Mouse (Mus musculus) skeletal muscle tissue, adult 2 months (tissue): ENCODE measurements around the gene Txndc11.

ENCODE experiments used
- DNase-seq: peaks from one replicate; pipeline ENCODE4 v3.0.0-alpha.2; 2012; ENCODE audit warnings: low read depth, low spot score

Gene Txndc11

DNA sequence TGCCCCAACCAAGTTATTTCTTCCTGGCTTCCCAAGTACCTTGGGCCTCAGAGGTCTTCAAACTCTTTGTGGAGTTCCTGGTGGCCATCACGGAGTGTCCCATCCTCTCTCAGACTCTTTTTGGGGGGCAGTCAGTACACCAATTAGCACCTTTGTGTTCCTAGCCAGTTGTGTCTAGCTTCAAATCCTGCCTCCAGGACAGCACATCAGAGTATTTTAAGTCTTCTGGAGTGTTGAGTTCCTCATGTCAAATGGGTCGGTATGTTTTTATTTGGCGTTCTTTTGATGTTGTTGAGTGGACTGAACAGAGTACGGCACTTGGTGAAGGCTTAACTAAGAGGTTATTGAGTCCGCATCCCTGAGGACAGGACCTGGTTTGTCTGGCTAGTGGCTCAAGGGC is 69.0 kb downstream of the Txndc11 start:
- no peak for DNase-seq

DNA sequence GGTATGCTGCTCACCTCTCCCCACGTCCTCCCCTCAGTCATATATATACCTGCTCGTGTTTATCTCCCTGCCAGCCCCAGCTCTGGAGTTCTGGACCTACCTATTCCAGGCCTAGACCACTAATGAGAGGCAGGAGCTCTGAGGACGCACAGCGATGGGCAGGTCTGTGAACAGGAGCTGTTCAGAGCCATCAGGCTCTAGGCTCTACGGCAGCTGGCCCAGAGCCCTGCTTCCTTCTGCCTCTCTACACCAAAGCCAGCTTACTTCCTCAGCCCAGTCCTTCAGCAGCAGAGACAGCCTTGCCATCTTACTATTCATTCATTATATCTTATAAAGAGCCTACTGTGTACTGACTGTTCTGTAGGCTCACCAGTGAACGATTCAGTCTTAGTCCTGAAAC is 69.7 kb downstream of the Txndc11 start:
- DNase-seq: no peak

DNA sequence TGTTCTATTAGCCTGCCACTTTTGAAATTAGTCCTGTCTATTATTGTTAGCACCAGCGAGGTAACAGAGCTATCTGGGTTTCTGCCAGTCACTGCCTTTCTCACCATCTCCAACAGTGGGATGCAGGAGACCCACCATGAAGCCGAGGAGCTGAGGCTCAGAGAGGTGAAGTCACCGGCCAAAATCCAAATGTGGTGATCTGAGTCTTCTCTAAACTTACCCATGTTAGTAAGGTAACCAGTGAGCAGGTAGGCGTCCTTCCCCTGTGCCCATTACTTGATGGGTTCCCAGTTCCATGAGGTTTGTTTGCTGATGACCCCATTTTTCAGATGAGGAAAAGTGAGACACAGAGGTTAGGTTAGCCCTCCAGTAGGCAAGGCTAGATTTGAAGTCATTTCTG is 70.1 kb downstream of the Txndc11 start:
- no peak for DNase-seq

DNA sequence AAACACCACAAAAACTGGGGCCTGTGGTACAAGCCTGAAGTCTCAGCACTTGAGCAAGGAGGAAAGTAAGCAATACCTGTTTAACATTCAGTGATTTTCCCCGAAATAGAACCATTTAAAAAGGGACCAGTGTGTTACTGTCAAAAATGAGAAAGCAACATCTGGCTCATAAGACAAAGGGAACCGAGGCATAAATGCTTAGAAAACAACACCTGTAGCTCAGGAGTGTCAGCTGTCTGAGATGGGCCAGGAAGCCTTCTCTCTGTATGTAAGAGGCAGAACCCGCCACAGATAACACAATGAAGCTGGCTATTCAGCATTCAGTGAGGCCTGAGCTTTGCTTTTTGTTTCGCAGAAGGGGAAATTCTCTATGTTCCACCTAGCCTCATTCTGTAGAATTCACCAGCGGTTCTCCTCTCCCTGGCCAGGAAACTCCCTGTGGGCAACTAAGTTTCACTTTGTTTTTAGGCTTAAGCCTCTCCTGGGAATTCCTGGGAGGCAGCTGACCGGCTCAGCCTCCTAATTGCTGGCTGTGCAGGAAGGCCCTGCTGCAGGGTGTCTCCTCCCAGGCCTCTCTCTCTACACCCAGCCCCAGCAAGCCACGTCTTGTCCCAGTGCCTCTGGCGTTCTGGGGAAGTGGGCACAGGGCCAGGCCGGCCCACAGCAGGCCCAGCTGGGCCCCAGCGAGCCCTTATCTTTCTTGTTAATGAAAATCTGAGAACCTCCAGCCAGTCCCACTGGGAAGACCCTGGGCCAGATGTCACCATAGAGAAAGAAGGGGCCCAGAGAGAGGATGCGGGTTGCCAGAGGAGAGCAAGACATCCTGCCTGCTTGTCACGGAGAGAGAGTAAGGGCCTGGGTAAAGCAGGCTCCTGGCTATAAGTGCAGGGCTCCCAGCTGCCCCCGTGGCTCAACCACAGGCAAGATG is 71.4 kb downstream of the Txndc11 start:
- DNase-seq: peak; percentile 85

DNA sequence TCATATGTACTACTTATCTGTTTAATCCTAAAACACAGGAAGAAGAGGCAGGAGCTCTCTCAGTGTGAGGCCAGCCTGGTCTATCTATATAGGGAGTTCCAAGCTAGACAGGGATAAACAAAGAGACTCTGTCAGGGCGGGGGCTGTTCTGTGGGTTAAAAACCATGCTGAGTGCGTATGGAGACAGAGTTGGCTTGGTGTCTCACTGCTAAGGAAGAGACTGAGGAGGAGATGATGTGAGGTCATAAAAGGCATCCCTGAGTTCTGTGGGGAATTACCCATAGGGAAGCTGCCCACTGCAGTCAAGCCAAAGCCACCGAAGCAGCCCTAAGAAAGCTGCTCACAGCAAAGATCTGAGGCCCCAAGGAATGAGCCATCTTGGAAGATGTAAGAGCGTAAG is 73.8 kb downstream of the Txndc11 start, which contains the start of gene Snn:
Gene Snn, plus strand, starts transcription at position 301 of the 400 bp plus-strand sequence.
- no peak for DNase-seq

DNA sequence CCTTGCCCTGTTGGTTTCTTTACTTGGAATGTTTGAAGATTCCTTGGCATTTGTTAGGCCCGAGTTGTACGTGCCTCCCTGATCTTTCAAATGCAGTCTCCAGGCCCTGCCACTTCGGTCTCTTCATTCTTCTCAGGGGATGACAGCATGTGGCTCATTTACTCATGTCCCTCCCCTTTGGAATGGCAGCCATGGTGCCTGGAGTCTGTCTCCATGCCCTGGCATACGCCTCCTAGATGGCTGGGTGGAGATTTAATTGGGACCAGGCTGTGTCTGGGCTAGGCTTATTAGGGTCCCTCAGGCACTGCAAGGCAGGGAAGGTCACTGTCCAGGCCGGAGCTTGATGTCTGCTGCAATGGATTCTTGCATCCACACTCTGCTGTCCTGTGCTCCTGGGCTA is 78.5 kb downstream of the Txndc11 start:
- DNase-seq: no peak

DNA sequence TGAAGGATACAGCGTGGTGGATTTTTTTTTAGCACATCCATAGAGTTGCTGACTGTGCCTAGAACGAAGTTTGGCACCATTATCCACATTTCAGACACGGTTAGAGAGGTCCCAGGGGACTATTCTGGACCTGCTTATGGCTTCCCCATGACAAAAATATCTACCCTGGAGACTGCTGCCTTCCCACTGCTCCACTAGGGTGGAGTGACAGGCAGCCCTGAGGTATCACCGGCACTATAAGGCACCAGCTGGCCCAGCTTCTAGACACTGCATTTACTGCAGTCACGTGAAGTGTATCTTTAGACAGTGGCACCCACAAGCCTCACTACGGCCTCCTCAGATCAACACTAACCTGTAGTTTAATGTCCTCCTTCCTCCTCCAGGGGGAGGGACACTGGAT is 79.6 kb downstream of the Txndc11 start:
- peak; percentile 74 for DNase-seq

DNA sequence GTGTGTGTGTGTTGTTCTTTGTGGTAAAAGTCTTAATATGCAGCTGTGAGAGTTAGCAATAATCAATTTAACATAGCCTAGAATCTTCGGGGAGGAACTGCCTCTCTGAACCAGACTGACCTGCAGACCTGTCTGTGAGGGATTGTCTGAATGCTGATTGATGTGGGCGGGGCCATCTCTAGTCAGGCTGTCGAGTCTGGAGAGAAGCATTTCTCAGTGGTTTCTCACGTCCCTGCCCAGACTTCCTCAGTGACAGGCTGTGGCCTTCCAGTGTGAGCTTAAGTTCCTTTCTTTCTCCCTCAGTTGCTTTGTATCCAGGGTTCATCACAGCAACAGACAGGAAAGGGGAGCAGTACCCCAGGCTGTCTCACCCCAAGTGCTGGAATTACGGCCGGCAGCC is 80.0 kb downstream of the Txndc11 start:
- no peak for DNase-seq

DNA sequence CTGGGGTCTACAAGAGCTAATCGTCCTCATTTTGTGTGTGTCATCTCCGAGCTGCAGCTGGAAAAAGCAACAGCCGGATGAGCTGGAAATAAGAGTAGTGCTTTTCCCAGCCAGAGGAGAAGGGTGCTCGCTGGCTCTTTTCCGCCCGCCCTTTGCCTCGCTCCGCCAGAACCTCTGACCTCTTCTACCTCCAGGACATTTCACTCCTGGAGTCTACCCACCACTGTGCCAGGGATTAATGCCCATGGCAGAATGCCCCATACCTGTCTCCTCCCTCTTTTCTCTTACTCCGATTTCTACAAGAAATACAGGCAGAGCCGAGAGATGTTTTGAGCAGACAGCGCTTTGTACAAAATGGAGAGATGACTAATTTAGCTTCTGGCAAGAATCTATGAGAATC is 83.3 kb downstream of the Txndc11 start:
- no peak for DNase-seq

DNA sequence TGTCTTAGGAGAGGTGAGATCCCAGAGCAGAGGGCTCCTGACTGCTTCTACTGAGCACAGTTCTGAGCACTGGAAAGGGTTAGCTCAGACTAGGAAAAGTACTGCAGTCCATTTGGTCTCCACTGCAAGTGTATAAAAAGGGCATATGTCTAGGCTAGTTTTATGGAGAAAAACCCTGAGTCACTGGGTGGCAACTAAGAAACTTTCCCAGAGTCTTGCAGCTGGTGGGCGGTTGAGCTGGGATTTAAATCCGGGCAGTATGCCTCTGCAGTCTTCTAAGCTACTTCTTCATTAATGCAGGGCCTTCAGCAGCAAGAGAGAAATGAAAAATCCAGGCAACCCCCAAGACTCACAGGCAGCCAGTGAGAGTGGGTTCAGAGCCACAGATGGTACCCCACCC is 84.2 kb downstream of the Txndc11 start:
- no peak for DNase-seq

DNA sequence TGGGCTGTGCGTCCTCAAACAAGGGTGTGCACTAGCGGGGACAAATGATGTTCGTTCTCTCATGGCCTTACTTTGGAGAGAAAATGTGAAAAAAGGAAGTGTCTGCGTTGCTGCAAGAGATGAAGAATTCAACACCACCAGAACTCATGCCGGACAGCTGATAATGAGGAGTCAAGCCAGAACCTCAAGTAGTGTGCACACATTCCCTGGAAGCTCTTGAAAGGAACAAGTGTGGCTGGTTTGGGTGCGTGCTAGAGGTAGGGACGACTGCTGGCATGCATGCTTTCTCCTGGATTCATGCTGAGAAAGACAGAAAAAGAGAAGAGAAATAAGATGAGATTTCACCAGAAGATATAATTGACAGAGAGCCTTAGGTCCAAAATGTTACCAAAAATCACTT is 87.3 kb downstream of the Txndc11 start:
- no peak for DNase-seq

DNA sequence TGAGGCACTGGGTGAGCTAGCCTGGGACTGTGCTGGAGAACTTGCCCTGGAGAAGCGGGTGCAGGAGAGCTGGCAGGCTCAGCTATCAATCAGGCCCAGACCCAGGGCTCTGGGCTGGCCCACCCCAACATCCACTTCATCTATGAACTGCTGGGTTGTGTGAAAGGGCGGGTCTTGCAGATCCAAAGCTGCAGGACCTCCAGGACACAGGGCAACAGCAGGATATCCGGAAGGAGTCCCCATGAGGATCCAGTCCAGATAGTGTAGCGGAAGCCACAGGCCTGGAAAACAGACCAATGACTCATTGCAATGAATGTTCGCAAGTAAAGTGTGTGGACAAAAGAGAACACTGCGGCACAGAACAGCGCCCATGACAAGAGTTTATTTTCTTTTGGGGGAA is 88.0 kb downstream of the Txndc11 start:
- no peak for DNase-seq

DNA sequence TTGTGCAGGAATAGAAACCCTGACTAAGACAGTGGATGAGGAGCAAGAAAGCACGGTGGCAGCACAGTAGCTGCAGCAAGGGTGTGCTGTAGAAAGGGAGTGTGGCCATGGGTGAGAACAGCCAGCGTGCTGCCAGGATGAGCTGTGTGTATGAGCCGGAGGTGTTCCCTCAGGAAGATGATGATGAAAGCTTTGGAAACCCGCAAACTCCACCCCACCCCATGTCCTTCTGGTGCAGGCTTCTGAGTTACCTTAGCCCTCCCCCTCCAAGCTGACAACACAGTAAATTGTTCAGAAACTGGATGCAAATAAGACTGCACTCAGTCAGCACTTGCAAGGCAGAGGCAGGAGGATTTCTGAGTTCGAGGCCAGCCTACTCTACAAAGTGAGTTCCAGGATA is 91.2 kb downstream of the Txndc11 start:
- no peak for DNase-seq

DNA sequence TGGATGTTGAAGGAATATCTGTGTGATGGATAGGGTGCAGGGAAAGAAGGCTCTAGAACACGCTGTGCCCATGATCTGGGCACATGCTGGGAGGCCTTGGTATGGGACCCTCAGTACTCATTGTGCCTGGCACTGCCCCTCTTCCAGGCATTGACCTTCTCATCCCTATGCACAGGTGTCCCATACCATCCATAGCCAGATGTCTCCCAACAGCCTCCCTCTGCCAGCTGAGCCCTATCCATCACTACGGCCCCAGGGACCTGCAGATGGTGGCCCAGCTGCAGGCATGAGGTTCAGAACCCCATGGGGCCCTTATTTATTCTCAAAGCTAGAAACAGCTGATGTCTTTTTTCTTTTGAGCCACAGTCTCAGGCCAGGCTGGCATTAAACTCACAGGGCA is 93.8 kb downstream of the Txndc11 start:
- DNase-seq: no peak

DNA sequence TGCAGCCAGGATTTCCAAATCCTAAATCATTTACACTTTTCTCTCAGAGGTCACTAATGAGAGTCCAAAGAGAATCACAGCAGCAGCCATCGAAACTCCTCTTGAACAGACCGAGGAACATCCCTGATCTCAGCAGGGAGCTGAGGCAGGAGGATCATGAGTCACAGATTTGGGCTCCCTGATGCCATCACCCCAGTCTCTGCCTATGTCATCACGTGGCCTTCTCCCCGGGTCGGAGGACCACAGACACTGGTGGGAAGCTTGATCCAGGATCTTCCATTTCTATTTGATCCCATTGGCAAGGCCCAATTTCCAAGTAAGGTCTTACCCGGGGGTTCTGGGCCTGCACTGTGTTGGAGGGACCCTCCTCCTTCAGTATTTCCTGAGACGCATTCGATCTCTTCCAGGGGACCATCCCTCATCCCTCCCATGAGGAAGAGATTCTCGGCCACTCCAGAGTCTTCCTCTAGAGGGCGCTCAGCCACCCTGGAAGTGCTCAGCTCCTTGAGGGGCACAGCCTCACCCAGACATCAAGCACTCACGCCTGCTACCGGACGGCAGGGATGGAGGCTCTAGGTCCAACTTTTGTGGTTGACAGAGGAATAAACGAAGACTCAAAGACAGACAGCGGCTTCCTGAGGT is 98.5 kb downstream of the Txndc11 start:
- peak; percentile 54 for DNase-seq

DNA sequence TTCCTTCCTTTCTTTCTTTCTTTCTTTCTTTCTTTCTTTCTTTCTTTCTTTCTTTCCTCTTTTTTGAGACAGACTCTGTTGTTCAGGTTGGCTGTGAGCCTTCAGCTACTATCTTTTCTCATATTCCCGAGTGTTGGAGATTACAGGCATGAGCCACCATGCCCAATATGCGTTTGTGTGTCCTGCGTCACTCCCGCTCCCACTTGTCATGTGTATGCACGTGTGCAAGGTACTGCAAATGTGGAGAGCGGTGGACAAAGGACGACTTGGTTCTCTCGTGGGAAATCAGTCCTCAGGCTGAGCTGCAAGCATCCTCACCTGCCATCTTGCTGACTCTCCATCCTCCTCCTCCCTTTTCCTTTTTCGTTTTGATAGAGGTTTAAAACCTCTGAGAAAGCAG is 99.2 kb downstream of the Txndc11 start:
- DNase-seq: no peak

DNA sequence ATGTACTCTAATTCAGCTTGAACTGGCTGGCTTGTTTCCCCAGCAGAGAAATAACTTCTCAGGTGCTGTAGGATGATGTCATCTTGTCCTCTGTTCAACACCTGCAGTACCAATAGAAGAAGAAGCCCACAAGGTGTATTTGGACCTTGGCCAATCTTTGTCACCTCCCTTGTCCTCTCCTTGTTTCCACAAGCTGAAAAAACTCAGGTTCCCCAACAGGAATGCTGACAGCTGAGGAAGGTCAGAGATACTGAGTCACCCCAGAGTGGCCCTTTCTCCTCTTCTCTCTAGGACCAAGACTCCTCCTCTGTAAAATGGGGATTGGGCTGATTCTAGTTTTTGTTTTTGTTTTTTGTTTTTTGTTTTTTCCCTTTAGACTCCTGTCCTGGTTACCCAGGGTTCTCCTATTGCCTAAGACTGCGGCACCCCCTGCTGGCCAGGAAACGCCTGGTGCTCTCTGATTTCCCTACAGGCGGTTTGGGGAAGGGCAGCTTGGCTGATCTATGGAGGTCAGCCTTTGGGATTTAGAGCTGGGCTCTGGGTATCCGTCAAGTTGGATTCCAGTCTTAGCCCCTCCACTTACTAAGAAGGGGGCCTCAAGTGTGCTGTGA is 100.2 kb downstream of the Txndc11 start:
- DNase-seq: peak; percentile 67

DNA sequence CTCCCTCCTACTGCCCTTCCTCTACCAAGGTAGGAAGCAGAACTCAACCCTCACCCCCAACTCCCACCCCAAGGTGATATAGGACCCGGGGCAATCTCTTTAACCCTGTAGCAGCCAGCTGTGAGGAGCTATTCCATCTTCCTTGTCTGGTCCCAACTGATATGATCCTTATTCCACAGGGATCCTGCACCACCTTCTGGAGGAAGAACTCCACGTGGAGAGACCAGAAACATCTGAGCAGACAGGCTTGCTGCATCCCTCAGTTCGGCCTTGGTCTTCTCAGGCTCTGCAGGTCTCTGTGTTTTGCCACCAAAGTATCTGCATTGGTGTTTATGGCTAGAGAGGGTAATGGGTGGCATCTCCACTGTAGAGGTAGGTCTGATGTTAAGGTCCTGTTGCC is 103.1 kb downstream of the Txndc11 start:
- no peak for DNase-seq

DNA sequence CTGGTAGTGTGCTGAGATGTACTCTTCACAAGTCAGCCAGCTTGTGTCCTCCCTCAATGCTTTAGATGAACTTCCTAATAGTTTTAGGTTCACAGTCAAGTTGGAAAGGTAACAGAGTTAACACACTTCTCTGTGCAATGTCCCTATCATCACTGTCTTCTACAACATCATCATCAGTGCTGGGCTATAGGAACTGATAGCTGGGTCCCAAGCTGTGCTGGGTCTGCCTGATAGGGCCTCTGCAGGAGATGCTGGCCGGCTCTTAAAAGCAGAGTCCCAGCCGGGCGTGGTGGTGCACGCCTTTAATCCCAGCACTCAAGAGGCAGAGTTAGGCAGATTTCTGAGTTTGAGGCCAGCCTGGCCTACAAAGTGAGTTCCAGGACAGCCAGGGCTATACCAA is 103.6 kb downstream of the Txndc11 start:
- no peak for DNase-seq

DNA sequence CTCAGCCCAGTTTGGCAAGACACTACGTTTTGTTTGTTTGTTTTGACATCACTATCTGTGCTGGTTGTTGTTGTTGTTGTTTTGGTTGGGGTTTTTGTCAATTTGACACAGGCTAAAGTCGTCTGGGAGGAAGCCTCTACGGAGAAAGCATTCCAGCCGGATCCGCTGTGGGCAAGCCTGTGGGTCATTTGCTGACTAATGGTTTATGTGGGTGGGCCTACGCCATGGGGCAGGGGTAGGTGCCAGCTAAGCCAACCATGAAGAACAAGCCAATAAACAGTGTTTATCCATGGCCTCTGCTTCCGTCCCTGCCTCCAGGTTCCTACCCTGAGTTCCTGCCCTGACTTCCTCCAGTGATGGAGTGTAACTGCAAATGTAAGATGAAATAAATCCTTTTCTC is 106.2 kb downstream of the Txndc11 start:
- no peak for DNase-seq
